Mouse (Mus musculus) CH12.LX (cell line): ENCODE measurements around the gene Wipi2. TPM values are rescaled to one million over a fixed set of nuclear protein-coding genes. Genes with fewer than 3 reads are reported as not detected.

Experiments used
- DNase-seq: peaks from one replicate; pipeline ENCODE4 v3.0.0-alpha.2; 2013; ENCODE audit errors: extremely low read depth
- H3K27ac ChIP-seq: 2 replicates; pipeline ENCODE4 v1.5.1; 2012; ENCODE audit warnings: low read depth, mild to moderate bottlenecking, control low read depth, moderate library complexity; ENCODE audit not compliant: insufficient read depth
- H3K27me3 ChIP-seq: replicated peaks from 2 replicates; pipeline ENCODE3; 2012; ENCODE audit warnings: inconsistent platforms
- H3K36me3 ChIP-seq, 2 experiments: replicated peaks in 1 of 2; 2 replicates each; pipeline versions ENCODE3 to v1.6.1; 2012; ENCODE audit warnings: inconsistent platforms in 1 of 2, low read length in 1 of 2, mild to moderate bottlenecking in 1 of 2, mixed read lengths in 1 of 2, moderate library complexity in 1 of 2; ENCODE audit not compliant: control insufficient read depth in 1 of 2, insufficient read depth in 1 of 2
- H3K4me1 ChIP-seq, 2 experiments: 2 replicates each; pipeline ENCODE4 v1.6.1; 2012; ENCODE audit warnings: inconsistent platforms in 1 of 2, moderate library complexity in 1 of 2; ENCODE audit not compliant: insufficient read depth in 2 of 2, control insufficient read depth in 1 of 2
- H3K4me2 ChIP-seq: 2 replicates; pipeline ENCODE4 v1.6.1; 2012; ENCODE audit warnings: low read depth, mild to moderate bottlenecking, control low read depth; ENCODE audit not compliant: poor library complexity, insufficient read depth, severe bottlenecking
- H3K4me3 ChIP-seq, 3 experiments: fragments of 150-350 bp in 1 of 3; sonication (generic) in 1 of 3; replicated peaks in 1 of 3; 2 replicates each; pipeline versions ENCODE3 to v1.5.1; 2011 to 2012; ENCODE audit warnings: low read depth in 2 of 3, low read length in 2 of 3, mild to moderate bottlenecking in 2 of 3, moderate library complexity in 2 of 3, control low read depth in 1 of 3, improper control_type of control experiment in 1 of 3, inconsistent platforms in 1 of 3, mixed read lengths in 1 of 3; ENCODE audit not compliant: poor library complexity in 1 of 3
- H3K79me2 ChIP-seq: replicated peaks from 2 replicates; pipeline ENCODE4 v1.6.1; 2012; ENCODE audit warnings: mild to moderate bottlenecking, moderate library complexity; ENCODE audit not compliant: control insufficient read depth, poor library complexity, insufficient read depth, severe bottlenecking; ENCODE audit errors: extremely low read depth
- H3K9ac ChIP-seq: 2 replicates; pipeline ENCODE4 v1.6.1; 2012; ENCODE audit warnings: low read depth, mild to moderate bottlenecking, control low read depth, moderate library complexity; ENCODE audit not compliant: insufficient read depth
- H3K9me3 ChIP-seq: replicated peaks from 2 replicates; pipeline ENCODE3; 2012; ENCODE audit warnings: low read length, inconsistent platforms, mixed read lengths
- BHLHE40 ChIP-seq: IDR thresholded peaks from 2 replicates; pipeline ENCODE4 v1.6.1; 2011; ENCODE audit warnings: mild to moderate bottlenecking, low read depth, low read length, improper control_type of control experiment
- CTCF ChIP-seq, 2 experiments: IDR thresholded peaks in 1 of 2; conservative IDR thresholded peaks in 1 of 2; 2 replicates each; pipeline ENCODE4 v1.5.1; 2011 to 2012; ENCODE audit warnings: low read depth in 2 of 2, low read length in 2 of 2, improper control_type of control experiment in 1 of 2, inconsistent platforms in 1 of 2, mild to moderate bottlenecking in 1 of 2, moderate library complexity in 1 of 2
- ELF1 ChIP-seq: IDR thresholded peaks from 2 replicates; pipeline ENCODE4 v1.6.1; 2014; ENCODE audit warnings: low read depth, mild to moderate bottlenecking, inconsistent platforms, low read length, improper control_type of control experiment
- GABPA ChIP-seq: IDR thresholded peaks from 2 replicates; pipeline ENCODE4 v1.6.1; 2012; ENCODE audit warnings: low read depth, low read length, improper control_type of control experiment, inconsistent platforms; ENCODE audit not compliant: insufficient replicate concordance
- HCFC1 ChIP-seq: IDR thresholded peaks from 2 replicates; pipeline ENCODE4 v1.6.1; 2012; ENCODE audit warnings: low read depth, mild to moderate bottlenecking, inconsistent platforms, low read length, improper control_type of control experiment
- IRF4 ChIP-seq: IDR thresholded peaks from 2 replicates; pipeline ENCODE4 v1.6.1; 2014; ENCODE audit warnings: low read depth, mild to moderate bottlenecking, inconsistent platforms, low read length, improper control_type of control experiment
- JUN ChIP-seq: IDR thresholded peaks from 2 replicates; pipeline ENCODE4 v1.6.1; 2011; ENCODE audit warnings: low read depth, mild to moderate bottlenecking, low read length, improper control_type of control experiment, moderate library complexity; ENCODE audit not compliant: insufficient read depth
- KAT2A ChIP-seq: IDR thresholded peaks from 2 replicates; pipeline ENCODE4 v1.6.1; 2012; ENCODE audit warnings: low read length, improper control_type of control experiment, inconsistent platforms; ENCODE audit not compliant: insufficient replicate concordance
- MXI1 ChIP-seq: IDR thresholded peaks from 2 replicates; pipeline ENCODE4 v1.6.1; 2011; ENCODE audit warnings: mild to moderate bottlenecking, low read depth, low read length, improper control_type of control experiment
- MYC ChIP-seq: IDR thresholded peaks from 2 replicates; pipeline ENCODE4 v1.6.1; 2011; ENCODE audit warnings: low read depth, mild to moderate bottlenecking, improper control_type of control experiment, low read length
- PAX5 ChIP-seq: IDR thresholded peaks from 2 replicates; pipeline ENCODE4 v1.6.1; 2012; ENCODE audit warnings: low read length, inconsistent platforms, mixed read lengths
- RAD21 ChIP-seq: IDR thresholded peaks from 2 replicates; pipeline ENCODE4 v1.6.1; 2011; ENCODE audit warnings: low read depth, mild to moderate bottlenecking, low read length, improper control_type of control experiment, moderate library complexity
- USF1 ChIP-seq: IDR thresholded peaks from 2 replicates; pipeline ENCODE4 v1.6.1; 2014; ENCODE audit warnings: low read depth, mild to moderate bottlenecking, inconsistent platforms, low read length, improper control_type of control experiment
- ZC3H11A ChIP-seq: IDR thresholded peaks from 2 replicates; pipeline ENCODE4 v1.6.1; 2012; ENCODE audit warnings: low read depth, mild to moderate bottlenecking, inconsistent platforms, low read length, improper control_type of control experiment
- ZNF384 ChIP-seq: IDR thresholded peaks from 2 replicates; pipeline ENCODE4 v1.6.1; 2012; ENCODE audit warnings: low read depth, low read length, improper control_type of control experiment, inconsistent platforms
- dilution Hi-C: fragments of 300-500 bp; cut with MboI; formaldehyde crosslinking; loops from 2 replicates; pipeline ENCODE4 v1.14.3; 2020; ENCODE audit warnings: low sequenced_read_pairs; ENCODE audit not compliant: extremely low pct_unique_long_range_greater_than_20kb, extremely low pct_ligation_motif_present
- in situ Hi-C: fragments of 300-500 bp; cut with MboI; formaldehyde crosslinking; loops from 3 replicates; pipeline ENCODE4 v1.14.3; 2019; ENCODE audit warnings: low sequenced_read_pairs, low pct_ligation_motif_present, low pct_unique_long_range_greater_than_20kb, mixed read lengths
- polyA plus RNA-seq: library from polyadenylated mRNA; unstranded; fragments of >175 nt; gene quantifications from 2 replicates; pipeline ENCODE4 v1.2.1, GENCODE M21; 2012; ENCODE audit warnings: low read depth; ENCODE audit not compliant: insufficient read length
- total RNA-seq, 2 experiments: library from RNA; depleted of rRNA; stranded (reverse); fragments of 300-350 nt in 1 of 2; fragments of >200 nt in 1 of 2; gene quantifications; 2 replicates each; pipeline ENCODE4 v1.2.3; 2012 to 2014

The Wipi2 gene
- total and polyA plus RNA-seq, 3 experiments, result 38.0 to 47.4 (median 43.4) TPM

DNA sequence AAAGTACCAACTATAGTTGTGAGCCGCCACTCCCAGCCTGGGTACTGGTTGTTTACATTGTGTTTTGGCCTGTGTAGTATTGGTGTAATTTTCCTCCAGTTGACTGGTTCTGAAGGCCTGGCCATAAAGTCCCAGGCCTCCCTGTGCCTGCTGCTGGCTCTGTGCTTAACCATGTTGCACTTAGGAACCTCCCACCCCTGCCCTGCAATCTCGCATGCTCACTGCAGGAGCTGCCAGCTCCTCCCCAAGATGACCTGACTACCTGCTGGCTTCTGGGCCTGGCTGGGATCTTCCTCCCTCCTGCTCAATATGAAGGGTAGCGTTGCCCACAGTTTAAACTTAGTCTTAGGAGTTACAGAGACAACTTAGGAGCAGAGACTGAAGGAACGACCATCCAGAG, 24.8 kb downstream of the Wipi2 start:
- dilution Hi-C loops, result no loop called here
- in situ Hi-C loops, result no loop called here

DNA sequence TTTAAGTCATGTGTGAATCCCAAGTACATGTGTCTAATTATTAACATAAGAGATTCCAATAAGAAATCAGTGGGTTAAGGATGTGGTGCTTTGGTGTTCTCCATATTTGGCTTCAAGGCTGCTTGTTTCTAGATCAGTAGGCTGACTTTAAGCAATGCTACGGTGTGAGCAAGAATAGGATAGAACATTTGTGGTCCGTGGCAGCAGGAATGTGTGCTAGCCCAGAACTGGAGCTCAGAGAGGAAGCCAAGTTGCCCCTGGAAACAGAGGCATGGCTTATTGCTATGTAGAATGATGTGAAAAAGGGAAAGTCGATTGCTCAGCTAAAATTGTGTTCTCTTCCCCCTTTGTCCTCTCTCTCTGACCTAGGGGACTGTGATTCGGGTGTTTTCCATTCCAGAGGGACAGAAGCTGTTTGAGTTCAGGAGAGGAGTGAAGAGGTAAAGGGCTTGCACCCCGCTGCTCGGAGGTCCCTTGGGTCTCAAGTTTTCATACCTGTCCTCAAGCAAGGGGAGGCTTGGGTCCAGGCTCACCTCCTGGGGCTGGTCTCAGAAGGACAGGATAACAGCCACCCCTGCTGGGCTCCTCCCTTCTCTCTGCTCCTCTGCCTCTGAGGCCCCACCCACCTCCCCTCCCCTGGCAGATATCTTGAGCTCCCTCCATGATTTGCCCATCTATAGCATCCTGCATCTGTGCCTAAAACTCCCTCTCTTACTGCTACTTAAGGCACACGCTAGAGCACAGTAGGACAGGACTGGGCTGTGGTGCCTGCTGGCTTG, 33.3 kb downstream of the Wipi2 start:
- Histone ChIP-seq H3K4me1 (no peaks in the 10 kb centered on the region), H3K4me3 (no peak overlapping the region), H3K36me3 (peaks cover 95 to 97% of the 10 kb centered on the region in 2 experiments), H3K79me2 (no peaks in the 10 kb centered on the region), H3K4me2 (no peak overlapping the region), H3K27me3 (no peaks in the 10 kb centered on the region), H3K27ac (no peak overlapping the region), H3K9me3 (no peaks in the 10 kb centered on the region), H3K9ac (no peak overlapping the region)
- no peak for DNase-seq
- in situ Hi-C loops, result no loop called here
- dilution Hi-C loops, result no loop called here
- TF ChIP-seq IRF4, result no peak
- TF ChIP-seq HCFC1, result no peak
- TF ChIP-seq JUN, result no peak
- no peak for TF ChIP-seq ZNF384
- no peak for TF ChIP-seq BHLHE40
- no peak for TF ChIP-seq PAX5

More for the DNA sequence above, 24.8 kb downstream of the Wipi2 start:
- no peaks in the 10 kb centered on the region for H3K9me3 ChIP-seq
- no peak overlapping the region for H3K4me3 ChIP-seq
- no peak overlapping the region for H3K27ac ChIP-seq
- no peaks in the 10 kb centered on the region for H3K27me3 ChIP-seq
- DNase-seq, result no peak
- 0 out of 4 replicates have a peak, but pooled peaks cover 0 to 8% of the 10 kb centered on the region in 2 experiments for H3K4me1 ChIP-seq
- TF ChIP-seq ZNF384, result no peak
- no peak for TF ChIP-seq KAT2A
- TF ChIP-seq CTCF (conservative IDR thresholded peaks at IDR 0.05 in 1 of 2, IDR thresholded peaks at IDR 0.05 in 1 of 2; ENCODE audit: low read depth in 2 of 2, low read length in 2 of 2), result no peak
- no peak for TF ChIP-seq RAD21
- TF ChIP-seq GABPA, result no peak
- no peak for TF ChIP-seq MXI1
- TF ChIP-seq USF1, result no peak
- TF ChIP-seq MYC, result no peak
- no peak for TF ChIP-seq ELF1
- TF ChIP-seq ZC3H11A, result no peak
- peaks cover 2% of the 10 kb centered on the region; the same call in 1 of the 2 replicates for H3K79me2 ChIP-seq
- no peak overlapping the region for H3K9ac ChIP-seq
- peaks cover 32 to 85% of the 10 kb centered on the region in 2 experiments for H3K36me3 ChIP-seq
- H3K4me2 ChIP-seq, result no peak overlapping the region
